Mouse (Mus musculus): ENCODE results near the gene Gdf2. TPM values are rescaled to one million over a fixed set of nuclear protein-coding genes. Genes with fewer than 3 reads are reported as not detected.

The Gdf2 gene
- total and polyA plus RNA-seq, 3 experiments: not detected

DNA sequence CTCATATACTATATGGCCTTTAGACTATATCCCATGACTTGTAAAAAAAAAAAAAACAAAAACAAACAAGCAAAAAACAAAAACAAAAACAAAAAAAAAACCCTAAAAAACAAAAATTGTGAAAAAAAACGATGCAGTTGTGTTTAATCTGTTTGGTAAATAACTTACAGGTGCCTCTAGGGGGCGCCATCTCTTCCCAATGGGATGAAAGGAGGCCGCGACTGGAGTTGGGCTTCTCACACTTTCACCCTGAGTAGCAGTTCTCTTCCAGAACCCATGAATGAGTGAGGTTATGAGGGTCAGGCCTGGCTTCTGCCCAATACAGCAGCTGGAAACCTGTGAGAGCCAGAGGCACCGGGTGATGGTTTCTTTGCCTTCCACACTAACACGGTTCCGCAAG lies 24.8 kb downstream of the Gdf2 start:
- H3K36me3 ChIP-seq (replicated peaks in 1 of 2; ENCODE audit: control insufficient read depth in 1 of 2, insufficient read depth in 1 of 2, low read length in 1 of 2): no peaks in the 10 kb centered on the region
- no peak overlapping the region for H3K9ac ChIP-seq (ENCODE audit: insufficient read depth, low read depth)
- peak; percentile 11 for DNase-seq (ENCODE audit: extremely low read depth)
- no peak overlapping the region for H3K4me3 ChIP-seq (replicated peaks in 1 of 3; ENCODE audit: low read depth in 2 of 3, low read length in 2 of 3, poor library complexity in 1 of 3)
- H3K27me3 ChIP-seq (replicated peaks): no peaks in the 10 kb centered on the region
- in situ Hi-C loops (cut with MboI; ENCODE audit: low pct_ligation_motif_present, low pct_unique_long_range_greater_than_20kb, low sequenced_read_pairs): no loop called here
- 0 out of 4 replicates have a peak, but pooled peaks cover 0 to 2% of the 10 kb centered on the region in 2 experiments for H3K4me1 ChIP-seq (ENCODE audit: control insufficient read depth in 1 of 2, insufficient read depth in 2 of 2)
- no peaks in the 10 kb centered on the region for H3K9me3 ChIP-seq (replicated peaks; ENCODE audit: low read length)
- H3K27ac ChIP-seq (ENCODE audit: insufficient read depth, low read depth): no peak overlapping the region
- no peaks in the 10 kb centered on the region for H3K79me2 ChIP-seq (replicated peaks; ENCODE audit: control insufficient read depth, extremely low read depth, insufficient read depth, poor library complexity, severe bottlenecking)
- peak in 1 of 2 experiments; percentile 34; a peak in 2 of 4 replicates for TF ChIP-seq CTCF (conservative IDR thresholded peaks at IDR 0.05 in 1 of 2, IDR thresholded peaks at IDR 0.05 in 1 of 2; ENCODE audit: low read depth in 2 of 2, low read length in 2 of 2)
- TF ChIP-seq NELFE (IDR thresholded peaks at IDR 0.05; ENCODE audit: low read depth, low read length): no peak
- H3K4me2 ChIP-seq (ENCODE audit: insufficient read depth, low read depth, poor library complexity, severe bottlenecking): no peak overlapping the region
- dilution Hi-C loops (cut with MboI; ENCODE audit: extremely low pct_ligation_motif_present, extremely low pct_unique_long_range_greater_than_20kb, low sequenced_read_pairs): no loop called here

DNA sequence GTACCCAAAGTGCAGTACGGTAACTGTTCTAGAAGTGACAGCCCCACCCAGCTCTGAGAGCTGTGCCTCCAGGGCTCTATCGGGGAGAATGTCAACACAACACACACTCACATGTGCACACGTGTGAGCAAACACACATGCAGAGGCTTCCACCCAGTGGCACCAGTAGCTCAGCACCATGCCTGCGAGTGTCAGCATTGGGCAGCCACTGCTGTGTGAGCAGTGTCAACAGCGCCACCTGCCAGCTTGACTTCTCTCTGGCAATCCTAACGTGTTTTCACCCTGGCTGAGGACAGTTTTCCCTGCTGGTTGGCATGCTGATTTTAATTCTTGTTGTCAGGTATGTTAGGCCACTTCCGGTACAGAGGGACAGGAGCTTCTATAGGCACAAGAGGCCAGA lies 31.8 kb downstream of the Gdf2 start:
- Histone ChIP-seq H3K79me2 (replicated peaks; ENCODE audit: control insufficient read depth, extremely low read depth, insufficient read depth, poor library complexity, severe bottlenecking) (no peaks in the 10 kb centered on the region), H3K4me3 (replicated peaks in 1 of 3; ENCODE audit: low read depth in 2 of 3, low read length in 2 of 3, poor library complexity in 1 of 3) (no peak overlapping the region), H3K27ac (ENCODE audit: insufficient read depth, low read depth) (no peak overlapping the region), H3K9me3 (replicated peaks; ENCODE audit: low read length) (no peaks in the 10 kb centered on the region), H3K36me3 (replicated peaks in 1 of 2; ENCODE audit: control insufficient read depth in 1 of 2, insufficient read depth in 1 of 2, low read length in 1 of 2) (no peaks in the 10 kb centered on the region), H3K27me3 (replicated peaks) (peaks cover 4% of the 10 kb centered on the region), H3K4me2 (ENCODE audit: insufficient read depth, low read depth, poor library complexity, severe bottlenecking) (no peak overlapping the region), H3K9ac (ENCODE audit: insufficient read depth, low read depth) (no peak overlapping the region), H3K4me1 (ENCODE audit: control insufficient read depth in 1 of 2, insufficient read depth in 2 of 2) (peaks cover 0 to 6% of the 10 kb centered on the region in 2 experiments; a peak in 1 of 4 replicates)
- peak; percentile 21 for DNase-seq (ENCODE audit: extremely low read depth)
- peak; percentile 24 for TF ChIP-seq RAD21 (IDR thresholded peaks at IDR 0.05; ENCODE audit: low read depth, low read length)
- no peak for TF ChIP-seq SIN3A (IDR thresholded peaks at IDR 0.05; ENCODE audit: low read length)
- no peak for TF ChIP-seq CHD1 (IDR thresholded peaks at IDR 0.05; ENCODE audit: low read depth, low read length)
- TF ChIP-seq ZC3H11A (IDR thresholded peaks at IDR 0.05; ENCODE audit: low read depth, low read length): no peak
- peak; percentile 36 for TF ChIP-seq SMC3 (IDR thresholded peaks at IDR 0.05; ENCODE audit: low read depth, low read length)
- TF ChIP-seq HCFC1 (IDR thresholded peaks at IDR 0.05; ENCODE audit: low read depth, low read length): no peak
- TF ChIP-seq CTCF (conservative IDR thresholded peaks at IDR 0.05 in 1 of 2, IDR thresholded peaks at IDR 0.05 in 1 of 2; ENCODE audit: low read depth in 2 of 2, low read length in 2 of 2): peak in 1 of 2 experiments; percentile 68; a peak in 2 of 4 replicates
- in situ Hi-C loops (cut with MboI; ENCODE audit: low pct_ligation_motif_present, low pct_unique_long_range_greater_than_20kb, low sequenced_read_pairs) (no loop called here), dilution Hi-C loops (cut with MboI; ENCODE audit: extremely low pct_ligation_motif_present, extremely low pct_unique_long_range_greater_than_20kb, low sequenced_read_pairs) (no loop called here)

- H3K79me2 ChIP-seq (replicated peaks; ENCODE audit: control insufficient read depth, extremely low read depth, insufficient read depth, poor library complexity, severe bottlenecking): no peaks in the 10 kb centered on the region
- in situ Hi-C loops (cut with MboI; ENCODE audit: low pct_ligation_motif_present, low pct_unique_long_range_greater_than_20kb, low sequenced_read_pairs) (no loop called here), dilution Hi-C loops (cut with MboI; ENCODE audit: extremely low pct_ligation_motif_present, extremely low pct_unique_long_range_greater_than_20kb, low sequenced_read_pairs) (no loop called here)
- TF ChIP-seq ZMIZ1 (IDR thresholded peaks at IDR 0.05; ENCODE audit: low read depth, low read length) (no peak), MYC (IDR thresholded peaks at IDR 0.05; ENCODE audit: low read depth, low read length) (no peak), MEF2A (IDR thresholded peaks at IDR 0.05; ENCODE audit: borderline replicate concordance, low read depth, low read length) (no peak), USF2 (conservative IDR thresholded peaks at IDR 0.05; ENCODE audit: low read depth, low read length) (no peak), SMC3 (IDR thresholded peaks at IDR 0.05; ENCODE audit: low read depth, low read length) (no peak), JUND (conservative IDR thresholded peaks at IDR 0.05; ENCODE audit: low read depth, low read length) (no peak), TCF12 (IDR thresholded peaks at IDR 0.05; ENCODE audit: low read depth, low read length) (no peak), SIN3A (IDR thresholded peaks at IDR 0.05; ENCODE audit: low read length) (no peak), KAT2A (IDR thresholded peaks at IDR 0.05; ENCODE audit: insufficient replicate concordance, low read length) (no peak), ZKSCAN1 (IDR thresholded peaks at IDR 0.05; ENCODE audit: borderline replicate concordance, low read depth, low read length) (no peak)
- H3K27ac ChIP-seq (ENCODE audit: insufficient read depth, low read depth): no peak overlapping the region
- peaks cover 5% of the 10 kb centered on the region for H3K27me3 ChIP-seq (replicated peaks)
- no peak overlapping the region for H3K4me2 ChIP-seq (ENCODE audit: insufficient read depth, low read depth, poor library complexity, severe bottlenecking)
- H3K36me3 ChIP-seq (replicated peaks in 1 of 2; ENCODE audit: control insufficient read depth in 1 of 2, insufficient read depth in 1 of 2, low read length in 1 of 2): no peaks in the 10 kb centered on the region
- no peaks in the 10 kb centered on the region for H3K9me3 ChIP-seq (replicated peaks; ENCODE audit: low read length)
- no peak for DNase-seq (ENCODE audit: extremely low read depth)
- H3K9ac ChIP-seq (ENCODE audit: insufficient read depth, low read depth): no peak overlapping the region
- peaks cover 0 to 6% of the 10 kb centered on the region in 2 experiments; a peak in 1 of 4 replicates for H3K4me1 ChIP-seq (ENCODE audit: control insufficient read depth in 1 of 2, insufficient read depth in 2 of 2)
- H3K4me3 ChIP-seq (replicated peaks in 1 of 3; ENCODE audit: low read depth in 2 of 3, low read length in 2 of 3, poor library complexity in 1 of 3): no peak overlapping the region
Observed at GRCm38 (mm10) chr14:33974752-33975151, 33.9 kb downstream of the Gdf2 start.

Measured in CH12.LX (cell line).